Mouse (Mus musculus) kidney, embryonic 15.5 days (tissue): Measurements from ENCODE around the gene Dusp18. TPM values are rescaled to one million over a fixed set of nuclear protein-coding genes. Genes with fewer than 3 reads are reported as not detected.

Experiments
- ATAC-seq: fragments of 200-750 bp; cut with Nextera tagmentation; replicated peaks from 2 replicates; pipeline ENCODE4 v1.8.0; 2017; ENCODE audit warnings: moderate TSS enrichment; ENCODE audit not compliant: low FRiP score
- H3K27ac ChIP-seq: fragments of 300-500 bp; sonication (generic); 2 replicates; pipeline ENCODE4 v1.5.1; 2015; ENCODE audit warnings: mild to moderate bottlenecking, inconsistent platforms
- H3K27me3 ChIP-seq: fragments of 300-500 bp; sonication (generic); 2 replicates; pipeline ENCODE4 v1.6.1; 2015; ENCODE audit warnings: inconsistent platforms
- H3K36me3 ChIP-seq: fragments of 300-500 bp; sonication (generic); 2 replicates; pipeline ENCODE4 v1.6.1; 2015; ENCODE audit warnings: inconsistent platforms
- H3K4me1 ChIP-seq: fragments of 300-500 bp; sonication (generic); 2 replicates; pipeline ENCODE4 v1.6.1; 2015; ENCODE audit warnings: inconsistent platforms
- H3K4me2 ChIP-seq: fragments of 300-500 bp; sonication (generic); 2 replicates; pipeline ENCODE4 v1.6.1; 2015; ENCODE audit warnings: moderate library complexity, mild to moderate bottlenecking, inconsistent platforms
- H3K4me3 ChIP-seq: fragments of 300-500 bp; sonication (generic); replicated peaks from 2 replicates; pipeline ENCODE4 v1.5.1; 2015; ENCODE audit warnings: mild to moderate bottlenecking, inconsistent platforms
- H3K9ac ChIP-seq: fragments of 300-500 bp; sonication (generic); 2 replicates; pipeline ENCODE4 v1.6.1; 2015; ENCODE audit warnings: mild to moderate bottlenecking, inconsistent platforms
- H3K9me3 ChIP-seq: fragments of 300-500 bp; sonication (generic); replicated peaks from 2 replicates; pipeline ENCODE4 v1.6.1; 2016; ENCODE audit warnings: inconsistent platforms
- WGBS: fragments of 180-500 bp; shearing (Covaris S2); methylation state at CpG from one replicate; pipeline ENCODE4 v1.1.7; 2015; ENCODE audit warnings: mixed read lengths; 5-methylcytosine and 5-hydroxymethylcytosine counted together
- polyA plus RNA-seq: library from polyadenylated mRNA; unstranded; fragments of >200 nt; fragmentation: Nextera tagmentation; extraction: Ambion mirVana; gene quantifications from 2 replicates; pipeline ENCODE4 v1.2.1, GENCODE M21; 2015

The Dusp18 gene
- polyA plus RNA-seq, 1 experiment from 2014 or later, result 13.4 TPM

- Histone ChIP-seq H3K4me1 (peaks cover 17% of the 10 kb centered on the region), H3K4me3 (no peak overlapping the region), H3K9ac (no peak overlapping the region), H3K4me2 (no peak overlapping the region), H3K9me3 (no peaks in the 10 kb centered on the region), H3K36me3 (no peaks in the 10 kb centered on the region), H3K27me3 (no peaks in the 10 kb centered on the region), H3K27ac (no peak overlapping the region)
- no peak for ATAC-seq
- WGBS, result 86% methylated on average over 9 of the region's 9 CpGs
Observed at GRCm38 (mm10) chr11:3933756-3934285, 38.8 kb downstream of the Dusp18 start.

GRCm38 (mm10) chr11:3935135-3935534 lies 40.1 kb downstream of the Dusp18 start:
- ATAC-seq, result no peak
- Histone ChIP-seq H3K36me3 (no peaks in the 10 kb centered on the region), H3K9me3 (no peaks in the 10 kb centered on the region), H3K4me3 (no peak overlapping the region), H3K4me2 (no peak overlapping the region), H3K27ac (no peak overlapping the region), H3K9ac (no peak overlapping the region), H3K27me3 (no peaks in the 10 kb centered on the region), H3K4me1 (peaks cover 17% of the 10 kb centered on the region)
- 67% methylated on average over 4 of the region's 4 CpGs for WGBS

DNA sequence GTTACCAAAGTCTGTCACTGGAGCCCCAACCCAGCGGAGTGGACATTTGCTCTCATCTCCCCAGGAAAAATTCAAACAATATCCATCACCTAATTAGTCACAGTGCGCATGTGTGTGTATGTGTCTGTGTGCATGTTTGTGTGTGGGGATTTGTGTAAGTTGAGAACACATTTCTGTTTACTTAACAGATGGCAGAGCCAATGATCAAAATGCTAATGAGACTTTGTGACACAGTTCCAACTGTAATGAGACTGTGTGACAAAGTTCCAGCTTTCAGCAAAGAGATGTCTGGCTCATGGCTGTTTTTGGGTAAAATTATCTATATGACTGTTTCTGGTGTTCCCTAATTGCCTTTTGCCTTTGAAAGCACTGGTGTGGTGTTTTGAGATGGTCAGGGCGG lies 41.3 kb downstream of the Dusp18 start:
- WGBS, result 84% methylated on average over 3 of the region's 3 CpGs
- Histone ChIP-seq H3K27me3 (no peaks in the 10 kb centered on the region), H3K36me3 (no peaks in the 10 kb centered on the region), H3K4me1 (peaks cover 10% of the 10 kb centered on the region), H3K9me3 (no peaks in the 10 kb centered on the region), H3K4me2 (no peak overlapping the region), H3K27ac (no peak overlapping the region), H3K9ac (no peak overlapping the region), H3K4me3 (no peak overlapping the region)
- no peak for ATAC-seq

DNA sequence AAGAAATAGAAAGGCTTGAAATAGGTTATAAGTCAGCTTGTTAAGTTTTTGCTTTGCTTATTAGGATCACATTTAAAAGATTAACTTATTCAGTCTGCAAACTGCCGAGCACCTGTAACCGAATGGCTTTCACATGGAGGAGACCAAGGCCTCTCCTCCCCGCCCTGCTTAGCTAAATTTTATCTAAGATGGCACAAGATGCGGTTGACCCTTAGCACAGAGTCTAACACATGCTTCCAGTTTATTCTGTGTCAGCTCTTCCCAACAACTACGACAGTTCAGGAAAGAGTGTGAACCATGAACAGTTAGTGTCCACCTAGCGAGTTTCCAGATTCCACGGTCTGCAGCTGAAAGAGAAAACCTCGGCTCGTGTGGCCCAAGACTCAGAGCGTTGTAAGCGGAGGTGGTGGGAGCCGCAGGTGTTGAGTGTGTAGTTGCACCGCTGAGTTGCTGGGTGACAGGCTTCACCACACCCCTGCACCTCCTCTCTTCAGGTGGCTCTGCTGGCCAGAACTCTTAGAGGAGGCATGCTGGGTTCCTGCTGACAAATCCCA lies 42.4 kb downstream of the Dusp18 start:
- no peaks in the 10 kb centered on the region for H3K9me3 ChIP-seq
- no peaks in the 10 kb centered on the region for H3K36me3 ChIP-seq
- H3K4me1 ChIP-seq, result peaks cover 3% of the 10 kb centered on the region; the same call in 1 of the 2 replicates
- H3K27ac ChIP-seq, result peak overlapping the region; percentile 72
- ATAC-seq, result peak; percentile 56; the same call in 1 of the 2 replicates
- WGBS, result 80% methylated on average over 13 of the region's 13 CpGs
- H3K27me3 ChIP-seq, result no peaks in the 10 kb centered on the region
- H3K4me3 ChIP-seq, result no peak overlapping the region
- 0 out of 2 replicates have a peak overlapping the region, but pooled peaks have one; percentile 16 for H3K4me2 ChIP-seq
- H3K9ac ChIP-seq, result no peak overlapping the region

DNA sequence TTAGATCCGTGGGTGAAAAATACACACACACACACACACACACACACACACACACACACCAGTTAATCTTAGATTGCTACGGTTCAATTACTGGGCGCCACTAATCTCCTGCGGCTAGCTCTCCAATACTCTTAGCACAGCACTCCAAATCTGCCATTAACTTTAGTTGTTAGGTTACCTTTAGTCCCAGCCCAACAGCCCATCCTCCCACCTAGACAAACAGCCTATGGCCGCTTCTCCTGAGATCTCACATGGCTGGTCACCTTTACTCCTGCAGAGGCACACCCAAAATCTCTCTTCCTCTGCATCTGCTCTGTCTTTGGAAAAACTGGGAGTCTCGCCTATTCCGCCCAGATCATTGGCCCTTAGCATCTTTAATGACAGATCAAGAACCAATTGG lies 46.3 kb downstream of the Dusp18 start:
- no peak overlapping the region for H3K9ac ChIP-seq
- no peaks in the 10 kb centered on the region for H3K9me3 ChIP-seq
- no peak for ATAC-seq
- H3K4me3 ChIP-seq, result no peak overlapping the region
- peaks cover 14% of the 10 kb centered on the region for H3K27me3 ChIP-seq
- H3K36me3 ChIP-seq, result no peaks in the 10 kb centered on the region
- no peak overlapping the region for H3K27ac ChIP-seq
- no peak overlapping the region for H3K4me2 ChIP-seq
- 83% methylated on average over 7 of the region's 7 CpGs for WGBS
- H3K4me1 ChIP-seq, result no peaks in the 10 kb centered on the region

- Histone ChIP-seq H3K9ac (no peak overlapping the region), H3K27me3 (peaks cover 16% of the 10 kb centered on the region), H3K36me3 (no peaks in the 10 kb centered on the region), H3K4me3 (no peak overlapping the region), H3K4me1 (no peaks in the 10 kb centered on the region), H3K9me3 (no peaks in the 10 kb centered on the region), H3K4me2 (no peak overlapping the region), H3K27ac (no peak overlapping the region)
- 28% methylated on average over 1 of the region's 1 CpGs for WGBS
- ATAC-seq, result no peak
Observed at GRCm38 (mm10) chr11:3946386-3946785, 51.3 kb downstream of the Dusp18 start.

Other genes starting within 250 kb of the Dusp18 start
- gene Morc2a, start 246.0 kb upstream of the Dusp18 start, polyA plus RNA-seq, result 28.2 and 30.2 TPM in 2 replicates
- 0.78 and 0.91 TPM in 2 replicates for gene Osbp2, start 31.3 kb upstream of the Dusp18 start, polyA plus RNA-seq
- gene 4921536K21Rik, start 142 bp upstream of the Dusp18 start, polyA plus RNA-seq, result 0.49 and 0.64 TPM in 2 replicates
- gene Slc35e4, start 19.4 kb downstream of the Dusp18 start, polyA plus RNA-seq, result 4.6 and 5.1 TPM in 2 replicates
- gene Tcn2, start 36.9 kb downstream of the Dusp18 start, polyA plus RNA-seq, result 92.9 and 102 TPM in 2 replicates
- gene Pes1, start 68.7 kb downstream of the Dusp18 start, polyA plus RNA-seq, result 95.1 and 95.5 TPM in 2 replicates
- gene 4930556J24Rik, start 81.5 kb downstream of the Dusp18 start, polyA plus RNA-seq, result 0.44 TPM in 1 of 2 replicates, not detected in the other
- 5.3 and 6.7 TPM in 2 replicates for gene Gal3st1, start 88.4 kb downstream of the Dusp18 start, polyA plus RNA-seq
- not detected in 2 replicates for gene Sec14l4, start 136.2 kb downstream of the Dusp18 start, polyA plus RNA-seq
- gene Sec14l3, start 169.6 kb downstream of the Dusp18 start, polyA plus RNA-seq, result not detected in 2 replicates
- gene Mtfp1, start 200.2 kb downstream of the Dusp18 start, polyA plus RNA-seq, result 15.9 and 16.0 TPM in 2 replicates
- gene Sec14l2, start 228.2 kb downstream of the Dusp18 start, polyA plus RNA-seq, result 1.3 and 2.2 TPM in 2 replicates
- gene Rnf215, start 240.0 kb downstream of the Dusp18 start, polyA plus RNA-seq, result 27.4 and 28.2 TPM in 2 replicates